Mouse (Mus musculus) MEL (cell line): ENCODE measurements around the gene Sgtb.

ENCODE experiments used
- CTCF ChIP-seq, 3 experiments: IDR thresholded peaks in 2 of 3; conservative IDR thresholded peaks in 1 of 3; 2 replicates each; pipeline ENCODE4 v1.5.1; 2011 to 2012; ENCODE audit warnings: low read length in 3 of 3, low read depth in 2 of 3, mild to moderate bottlenecking in 2 of 3, improper control_type of control experiment in 1 of 3, inconsistent platforms in 1 of 3, mixed read lengths in 1 of 3, moderate library complexity in 1 of 3; ENCODE audit not compliant: control insufficient read depth in 1 of 3, insufficient read depth in 1 of 3, poor library complexity in 1 of 3, severe bottlenecking in 1 of 3
- E2F4 ChIP-seq: IDR thresholded peaks from 2 replicates; pipeline ENCODE4 v1.6.1; 2011; ENCODE audit warnings: low read depth, low read length, improper control_type of control experiment, borderline replicate concordance
- ELF1 ChIP-seq: IDR thresholded peaks from 2 replicates; pipeline ENCODE4 v1.6.1; 2014; ENCODE audit warnings: low read depth, mild to moderate bottlenecking, inconsistent platforms, low read length, improper control_type of control experiment, moderate library complexity
- GABPA ChIP-seq: IDR thresholded peaks from 2 replicates; pipeline ENCODE4 v1.6.1; 2012; ENCODE audit warnings: low read depth, mild to moderate bottlenecking, inconsistent platforms, low read length, improper control_type of control experiment, moderate library complexity
- HCFC1 ChIP-seq: IDR thresholded peaks from 2 replicates; pipeline ENCODE4 v1.6.1; 2012; ENCODE audit warnings: low read depth, mild to moderate bottlenecking, inconsistent platforms, low read length, improper control_type of control experiment, moderate library complexity
- MAFK ChIP-seq: IDR thresholded peaks from 2 replicates; pipeline ENCODE4 v1.6.1; 2011; ENCODE audit warnings: low read depth, mild to moderate bottlenecking, low read length, improper control_type of control experiment, borderline replicate concordance
- MAX ChIP-seq: IDR thresholded peaks from 2 replicates; pipeline ENCODE4 v1.6.1; 2011; ENCODE audit warnings: low read length, improper control_type of control experiment
- MAZ ChIP-seq: IDR thresholded peaks from 2 replicates; pipeline ENCODE4 v1.6.1; 2012; ENCODE audit warnings: low read depth, mild to moderate bottlenecking, inconsistent platforms, low read length, improper control_type of control experiment
- MYC ChIP-seq: IDR thresholded peaks from 2 replicates; pipeline ENCODE4 v1.6.1; 2011; ENCODE audit warnings: low read depth, mild to moderate bottlenecking, low read length, improper control_type of control experiment, moderate library complexity
- NRF1 ChIP-seq: IDR thresholded peaks from 2 replicates; pipeline ENCODE4 v1.6.1; 2014; ENCODE audit warnings: low read depth, mild to moderate bottlenecking, inconsistent platforms, low read length, improper control_type of control experiment, moderate library complexity; ENCODE audit not compliant: poor library complexity, insufficient read depth, severe bottlenecking
- POLR2A ChIP-seq, 2 experiments: IDR thresholded peaks; 2 replicates each; pipeline ENCODE4 v1.6.1; 2011 to 2012; ENCODE audit warnings: low read length in 2 of 2, mild to moderate bottlenecking in 2 of 2, control low read depth in 1 of 2, improper control_type of control experiment in 1 of 2, low read depth in 1 of 2, moderate library complexity in 1 of 2; ENCODE audit not compliant: control insufficient read depth in 1 of 2, insufficient read depth in 1 of 2, poor library complexity in 1 of 2
- RCOR1 ChIP-seq: IDR thresholded peaks from 2 replicates; pipeline ENCODE4 v1.6.1; 2012; ENCODE audit warnings: low read depth, mild to moderate bottlenecking, inconsistent platforms, low read length, improper control_type of control experiment
- TCF12 ChIP-seq: IDR thresholded peaks from 2 replicates; pipeline ENCODE4 v1.6.1; 2014; ENCODE audit warnings: low read depth, mild to moderate bottlenecking, inconsistent platforms, low read length, improper control_type of control experiment, moderate library complexity
- ZKSCAN1 ChIP-seq: IDR thresholded peaks from 2 replicates; pipeline ENCODE4 v1.6.1; 2012; ENCODE audit warnings: low read depth, mild to moderate bottlenecking, inconsistent platforms, low read length, improper control_type of control experiment, moderate library complexity

DNA sequence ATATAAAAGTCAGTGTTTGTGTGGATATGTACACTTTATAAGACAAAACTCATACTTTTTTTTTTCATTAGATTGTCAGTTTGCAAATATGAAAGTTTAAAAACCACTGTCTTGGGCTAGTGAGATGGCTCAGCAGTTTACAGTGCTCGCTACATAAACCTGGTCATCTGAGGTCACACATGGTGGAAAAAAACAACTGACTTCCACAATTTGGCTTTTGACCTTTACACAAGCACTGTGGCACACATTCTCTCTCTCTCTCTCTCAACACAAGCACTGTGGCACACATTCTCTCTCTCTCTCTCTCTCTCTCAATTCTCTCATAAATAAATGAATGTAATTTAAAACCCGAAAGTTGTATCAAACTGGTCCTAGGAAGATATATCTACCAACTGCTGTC lies 23.0 kb downstream of the Sgtb start:
- TF ChIP-seq CTCF (IDR thresholded peaks at IDR 0.05 in 2 of 3, conservative IDR thresholded peaks at IDR 0.05 in 1 of 3; ENCODE audit: control insufficient read depth in 1 of 3, insufficient read depth in 1 of 3, low read depth in 2 of 3, low read length in 3 of 3, poor library complexity in 1 of 3, severe bottlenecking in 1 of 3) (no peak), E2F4 (no peak), ZKSCAN1 (no peak), MAFK (no peak), RCOR1 (no peak), MAX (no peak), POLR2A (IDR thresholded peaks at IDR 0.05; ENCODE audit: control insufficient read depth in 1 of 2, insufficient read depth in 1 of 2, low read depth in 1 of 2, low read length in 2 of 2, poor library complexity in 1 of 2) (no peak), TCF12 (no peak), HCFC1 (no peak), GABPA (no peak), MAZ (no peak), MYC (no peak), NRF1 (no peak), ELF1 (no peak)
